Mouse (Mus musculus) thymus, postnatal 36 days (tissue): ENCODE measurements at regions not wholly inside any gene's neighbourhood (a gene's known extent, or its start where the extent isn't known, plus 50 kb on each side); places are given as distances from the start of the nearest gene placed in this dataset.

ENCODE experiments used
- DNase-seq, 2 experiments: peaks; one replicate each; pipeline ENCODE4 v3.0.0; 2022; ENCODE audit warnings: mixed read lengths in 2 of 2

DNA sequence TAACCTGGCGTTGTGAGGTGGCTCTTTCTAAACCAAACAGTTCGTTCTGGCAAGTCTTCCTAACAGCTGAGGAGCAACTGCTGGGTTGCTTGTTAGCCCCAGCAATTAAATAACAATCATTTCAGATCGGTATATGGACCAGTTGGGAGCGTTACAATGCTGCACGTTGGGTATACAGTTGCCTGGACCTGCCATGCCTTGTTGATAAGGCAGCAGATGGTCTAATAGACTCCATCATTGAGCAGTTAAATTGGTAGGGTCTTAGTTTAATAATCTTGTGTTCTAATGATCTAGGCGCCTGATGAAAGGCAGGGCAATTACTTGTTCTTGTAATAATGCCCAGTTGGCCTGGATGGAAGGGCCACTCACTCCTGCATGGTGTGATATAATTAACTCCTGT lies 150.1 kb upstream of the Eomes start:
- DNase-seq, result no peak

- no peak for DNase-seq
Measured at GRCm38 (mm10) chr9:118341401-118341800, 136.6 kb upstream of the Eomes start.

- no peak for DNase-seq
Measured at GRCm38 (mm10) chr9:118354911-118355310, 123.1 kb upstream of the Eomes start.

- DNase-seq, result no peak
Measured at GRCm38 (mm10) chr9:118357406-118357805, 120.6 kb upstream of the Eomes start.

- no peak for DNase-seq
Measured at GRCm38 (mm10) chr9:118363929-118364328, 114.1 kb upstream of the Eomes start.

DNA sequence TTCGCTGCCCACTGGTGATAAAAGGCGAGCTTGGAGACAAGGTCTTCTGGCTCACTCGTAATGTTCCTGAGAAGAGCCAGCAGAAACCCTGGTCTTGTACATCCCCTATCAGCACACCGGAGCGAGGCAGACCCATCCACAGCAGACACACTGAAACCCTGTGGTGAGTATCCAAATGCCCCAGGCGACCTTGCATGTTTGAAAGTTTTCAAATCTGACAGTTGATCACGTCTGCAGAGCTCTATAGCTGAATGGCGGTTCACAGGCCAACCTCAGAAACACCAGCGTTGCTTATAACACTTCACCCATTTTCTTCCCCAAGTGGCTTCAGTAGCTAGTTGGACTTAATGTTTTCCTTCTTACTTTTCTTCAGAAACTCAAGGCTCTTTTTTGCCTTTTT lies 112.6 kb upstream of the Eomes start:
- DNase-seq, result no peak

DNA sequence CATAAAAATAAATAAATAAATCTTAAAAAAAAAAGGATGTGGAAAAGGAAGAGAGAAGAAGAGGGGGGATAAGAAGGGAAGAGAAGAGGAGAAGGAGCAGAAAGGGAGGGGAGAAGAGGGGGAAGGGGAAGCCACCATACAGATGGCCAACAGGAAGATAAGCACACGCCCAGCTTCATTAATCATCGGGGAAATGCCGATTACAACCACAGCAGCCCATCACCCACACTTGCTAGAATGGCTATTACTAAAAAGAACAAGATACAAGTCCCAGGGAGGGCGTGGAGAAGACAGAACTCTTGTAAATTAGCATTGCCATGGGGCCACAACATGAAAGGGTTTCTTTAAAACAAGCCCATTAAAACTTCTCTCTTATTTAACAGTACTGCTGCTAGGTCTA lies 110.7 kb upstream of the Eomes start:
- DNase-seq, result no peak

DNA sequence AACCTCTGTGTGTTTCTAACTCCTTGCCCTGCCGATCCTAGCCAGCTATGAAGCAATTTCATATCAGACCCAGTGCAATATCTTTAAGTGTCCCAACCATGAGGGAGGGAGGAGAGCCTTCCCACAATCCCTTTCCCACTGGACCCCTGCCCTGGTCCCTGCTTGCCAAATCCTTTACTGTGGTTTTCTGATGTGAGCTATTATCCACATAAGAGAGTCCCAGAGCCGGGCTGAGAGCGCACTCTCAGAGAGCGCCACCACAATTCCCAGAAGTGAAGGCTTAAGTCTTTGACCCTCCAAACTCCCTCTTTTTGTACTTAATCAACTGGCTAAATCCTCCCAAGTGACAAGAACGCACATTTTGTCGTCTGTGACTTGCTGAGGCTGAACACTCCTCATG lies 107.4 kb upstream of the Eomes start:
- no peak for DNase-seq

GRCm38 (mm10) chr9:118374680-118375079 lies 103.3 kb upstream of the Eomes start:
- DNase-seq, result no peak

DNA sequence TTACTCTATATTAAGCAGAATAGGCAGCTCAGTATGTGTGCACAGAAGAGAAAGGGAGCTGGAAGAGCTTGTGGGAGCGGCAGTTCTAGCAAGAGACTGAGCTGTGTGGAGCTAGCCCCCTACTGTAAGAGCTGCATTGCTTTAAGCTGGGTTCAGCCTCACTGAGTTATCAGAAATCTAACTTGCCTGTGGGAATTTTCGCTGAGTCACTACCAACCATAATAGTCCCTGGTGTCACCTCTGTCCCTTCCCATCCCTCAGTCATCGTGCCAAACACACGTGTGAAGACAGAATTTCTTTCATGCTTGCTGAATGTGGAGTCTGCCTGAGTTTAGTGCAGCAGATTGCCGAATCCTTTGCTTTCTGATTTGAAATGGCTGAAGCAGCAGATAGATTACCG lies 99.0 kb upstream of the Eomes start:
- no peak for DNase-seq

DNA sequence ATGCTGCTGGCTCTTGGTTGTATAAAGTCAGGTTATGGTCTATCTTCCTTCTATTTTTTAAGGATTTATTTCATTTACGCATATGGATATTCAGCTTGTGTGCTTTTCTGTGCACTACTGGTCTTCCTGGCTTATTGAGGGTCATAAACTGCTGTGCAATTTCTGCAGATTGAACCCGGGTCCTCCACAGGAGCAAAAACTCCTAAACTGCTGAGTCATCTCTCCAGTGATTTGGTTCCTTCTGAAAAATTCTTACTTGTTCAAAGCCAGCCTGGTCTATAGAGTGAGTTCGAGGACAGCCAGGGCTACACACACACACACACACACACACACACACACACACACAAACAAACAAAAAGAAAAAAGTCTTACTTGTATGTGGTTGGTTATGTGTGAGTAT lies 95.5 kb upstream of the Eomes start:
- DNase-seq, result no peak

DNA sequence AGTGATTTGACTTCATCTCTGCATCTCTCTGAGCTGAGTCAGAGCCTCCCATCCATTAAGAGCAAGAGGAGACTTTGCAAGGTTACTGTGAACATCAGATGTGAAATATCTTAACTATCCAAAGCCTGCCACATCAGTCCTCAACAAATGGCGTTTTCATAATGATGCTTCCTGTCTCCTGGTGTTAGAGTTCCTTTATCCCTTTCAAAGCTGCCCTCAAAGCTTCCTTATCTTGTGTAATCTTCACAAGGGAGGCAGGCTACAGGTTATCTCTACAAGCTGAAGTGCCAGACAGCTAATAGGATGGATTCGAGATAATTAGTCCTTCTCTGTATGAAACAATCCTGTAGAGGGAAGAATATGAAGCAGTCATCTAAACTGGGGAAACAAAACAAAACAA lies 93.4 kb upstream of the Eomes start:
- DNase-seq, result no peak

DNA sequence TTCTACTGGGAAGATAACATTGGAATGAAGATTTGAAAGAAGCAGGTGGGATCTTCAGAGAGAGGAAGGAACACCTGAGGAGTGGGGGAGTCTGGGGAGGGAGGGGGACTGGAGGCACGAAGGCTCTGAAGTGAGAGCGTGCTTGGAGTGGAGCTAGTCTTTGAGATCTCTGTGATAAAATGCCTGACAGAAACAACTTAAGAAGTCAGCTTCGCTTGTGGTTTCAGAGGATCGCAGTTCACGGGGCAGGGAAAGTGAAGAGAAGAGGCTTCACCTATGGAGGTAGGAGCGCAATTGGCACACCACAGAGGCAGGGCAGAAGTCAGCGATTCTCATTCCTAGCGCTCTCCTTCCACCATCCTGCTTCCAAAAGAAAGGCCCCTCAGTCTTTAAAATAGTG lies 90.4 kb upstream of the Eomes start:
- DNase-seq, result peak; percentile 19 to 33

DNA sequence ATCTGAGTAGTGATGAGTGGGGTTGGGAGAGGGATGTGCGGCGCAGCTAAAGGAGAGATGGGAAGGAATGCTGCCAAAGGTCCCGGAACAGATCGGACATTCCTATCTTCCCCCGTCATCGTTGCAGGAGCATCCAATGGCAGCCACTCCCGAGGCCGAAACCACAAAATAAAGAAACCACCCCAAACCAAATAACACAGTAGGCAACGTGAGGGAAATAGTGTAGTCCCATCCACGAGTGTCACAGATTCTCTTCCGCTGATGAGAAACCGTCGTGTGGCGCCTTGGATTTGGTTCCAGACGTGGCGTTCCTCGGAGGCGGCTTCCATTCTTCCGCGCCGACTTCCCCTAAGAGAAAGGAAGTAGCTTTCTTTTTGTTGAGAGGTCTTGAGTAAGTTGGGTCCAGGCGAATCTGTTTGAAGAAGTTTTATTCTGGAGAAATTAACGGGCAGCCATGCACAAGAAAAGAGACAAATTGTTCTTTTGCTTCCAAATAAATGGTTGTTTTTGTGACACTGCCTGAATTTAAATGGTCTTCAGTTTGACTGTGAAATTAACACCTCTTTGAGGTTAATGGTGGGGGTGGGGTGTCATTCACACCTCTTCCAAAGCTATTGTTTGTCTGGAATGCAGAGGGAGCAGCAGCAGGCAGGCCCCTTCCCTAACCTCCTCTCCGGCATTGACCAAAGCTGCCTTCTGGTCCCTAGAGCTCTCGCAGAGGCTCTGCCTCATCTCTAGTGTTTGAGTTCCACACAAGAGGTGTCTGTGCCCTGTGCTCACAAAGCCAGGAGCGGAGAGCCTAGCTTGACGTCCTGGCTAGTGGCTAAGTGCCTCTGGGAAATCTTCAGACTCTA lies 88.3 kb upstream of the Eomes start:
- no peak for DNase-seq

DNA sequence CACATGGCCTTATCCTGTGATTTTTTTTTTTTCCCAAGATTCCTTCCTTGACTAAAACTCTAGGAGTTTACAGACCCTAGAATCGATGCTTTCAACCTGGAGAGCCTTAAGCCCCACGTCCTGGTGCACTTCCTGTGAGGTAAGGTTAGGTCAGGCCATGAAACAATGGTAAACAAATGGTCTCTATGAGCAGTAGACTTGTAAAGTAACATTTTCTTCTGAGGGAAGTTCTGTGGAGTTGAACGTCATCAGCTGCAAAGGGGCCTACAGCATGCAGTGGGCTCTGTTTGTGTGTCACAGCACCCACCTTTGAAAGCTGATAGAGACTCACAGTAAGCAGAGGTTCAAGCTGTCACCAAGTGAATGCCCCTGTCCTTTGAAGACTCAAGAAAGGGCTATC lies 87.3 kb upstream of the Eomes start:
- no peak for DNase-seq

GRCm38 (mm10) chr9:118391715-118392114 lies 86.3 kb upstream of the Eomes start:
- DNase-seq, result no peak

DNA sequence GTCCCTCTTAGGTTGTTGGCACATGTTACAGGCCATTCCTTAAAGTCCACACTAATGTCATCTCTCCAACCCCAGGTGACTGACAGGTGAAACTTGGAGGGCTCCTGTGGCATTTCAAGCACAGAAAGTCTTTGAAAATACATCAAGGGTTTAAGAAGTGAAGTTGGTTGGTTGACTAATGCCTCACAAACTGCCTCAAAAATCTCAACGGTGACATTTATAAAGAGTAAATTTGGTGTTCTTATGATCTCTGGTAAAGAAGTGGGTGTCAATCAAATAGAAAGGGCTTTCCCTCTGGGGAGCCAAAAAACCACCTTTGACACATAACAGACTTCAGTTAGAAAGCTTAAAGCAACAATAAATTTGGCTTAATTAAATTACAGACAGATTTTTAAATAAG lies 85.2 kb upstream of the Eomes start:
- no peak for DNase-seq

GRCm38 (mm10) chr9:118393567-118393966 lies 84.4 kb upstream of the Eomes start:
- DNase-seq, result no peak

- DNase-seq, result peak; percentile 69 to 82
Measured at GRCm38 (mm10) chr9:118396425-118397053, 81.5 kb upstream of the Eomes start.

DNA sequence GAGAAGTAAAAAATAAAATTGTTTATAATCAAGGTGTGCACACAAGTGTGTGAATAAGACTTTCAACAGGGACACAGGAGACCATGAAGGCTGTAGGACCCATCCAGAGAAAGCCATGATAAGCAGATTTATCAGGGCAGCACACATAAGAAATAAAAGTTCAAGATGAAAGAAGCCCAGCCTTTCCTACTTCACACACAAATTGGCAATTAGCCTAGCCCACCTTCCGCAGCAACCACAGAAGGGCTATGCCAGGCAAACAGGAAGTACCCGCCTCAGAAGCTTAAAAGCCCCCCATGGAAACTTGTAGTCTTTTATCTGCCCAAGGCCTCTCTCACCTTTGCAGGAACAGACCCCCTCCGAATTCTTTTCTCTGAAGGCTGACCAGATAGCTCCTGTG lies 77.5 kb upstream of the Eomes start:
- DNase-seq, result peak; percentile 32 to 39

DNA sequence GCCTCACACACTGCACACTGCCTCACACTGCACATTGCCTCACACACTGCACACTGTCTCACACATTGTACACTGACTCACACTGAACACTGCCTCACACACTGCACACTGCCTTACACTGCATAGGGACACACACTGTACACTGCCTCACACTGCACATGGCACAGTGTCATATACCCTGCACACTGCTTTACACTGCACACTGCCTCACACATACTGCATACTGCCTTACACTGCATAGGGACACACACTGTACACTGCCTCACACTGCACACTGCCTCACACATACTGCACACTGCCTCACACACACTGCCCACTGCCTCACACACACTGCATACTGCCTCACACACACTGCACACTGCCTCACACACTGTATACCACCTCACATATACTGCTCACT lies 76.8 kb upstream of the Eomes start:
- no peak for DNase-seq

DNA sequence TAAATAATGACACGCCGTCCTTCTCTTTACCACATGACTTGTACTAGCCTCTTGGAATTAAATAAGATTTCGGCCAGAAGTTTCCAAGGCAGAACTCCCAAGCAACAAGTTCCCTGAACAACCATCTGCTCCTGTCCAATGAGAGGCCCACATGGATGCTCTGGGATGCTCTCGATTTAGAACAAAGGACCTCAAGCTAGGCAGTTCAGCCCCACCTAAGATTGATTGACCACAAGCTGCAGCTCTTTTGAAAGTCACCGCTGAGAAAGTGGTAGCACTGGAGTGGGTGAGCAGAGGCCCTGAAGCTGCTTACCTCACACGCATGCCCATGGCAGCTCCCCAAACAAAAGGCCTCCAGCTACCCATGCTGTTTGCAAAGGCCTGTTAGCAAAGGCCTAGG lies 73.1 kb upstream of the Eomes start:
- DNase-seq, result no peak

GRCm38 (mm10) chr9:118405926-118406518 lies 72.0 kb upstream of the Eomes start:
- DNase-seq, result no peak

- no peak for DNase-seq
Measured at GRCm38 (mm10) chr9:118416032-118416431, 62.0 kb upstream of the Eomes start.
